In the genomic region with DNA sequence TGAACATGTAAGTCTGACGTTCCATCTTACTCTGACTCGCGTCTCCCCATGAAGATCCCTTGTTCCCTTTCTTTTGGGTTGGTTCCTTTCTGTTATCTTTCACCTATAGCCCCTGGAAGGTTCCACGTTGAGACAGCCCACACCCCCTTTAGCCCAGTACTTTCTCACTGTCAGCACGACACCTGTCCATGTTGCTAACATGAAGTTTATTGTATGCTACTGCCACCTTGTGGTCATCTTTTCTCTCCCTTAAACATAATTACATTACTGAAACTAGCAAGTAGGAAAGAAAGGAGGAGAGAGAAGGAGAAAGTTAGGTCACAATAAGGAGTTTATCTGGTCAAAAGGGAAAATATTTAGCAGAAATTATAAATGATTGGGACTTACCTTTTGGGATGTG, we compare ENCODE assay signal across 8 mouse cellular contexts. TPM values are rescaled to one million over a fixed set of nuclear protein-coding genes. Genes with fewer than 3 reads are reported as not detected.
A peak's percentile ranks its signal among the peaks of the same experiment; 100 is the strongest.
DNase-seq lines count a peak whose midpoint lies in the region; ATAC-seq and TF ChIP-seq lines count a peak whose summit lies in the region.

No protein-coding gene starts in this region.

- no peak for DNase-seq in gastrocnemius, adult 2 months
- no peak for DNase-seq in gastrocnemius, postnatal 36 days
- peak; percentile 84 for DNase-seq in midbrain, embryonic 14.5 days
- peak; percentile 42 for DNase-seq in ZHBTc4 (ENCODE audit: low read depth, low spot score)
- peak; percentile 15 to 50 for DNase-seq in kidney, postnatal 36 days
- DNase-seq in right cerebral cortex, postnatal 36 days (ENCODE audit: low spot score in 2 of 2): no peak
- no peak for DNase-seq in layer of hippocampus, postnatal 36 days

- no peak overlapping the region for H3K4me2 ChIP-seq in midbrain, embryonic 14.5 days (ENCODE audit: low read length)
- H3K4me2 ChIP-seq in midbrain, embryonic 16.5 days (ENCODE audit: low read length): no peak overlapping the region

- no peak overlapping the region for H3K27ac ChIP-seq in gastrocnemius, adult 2 months
- H3K27ac ChIP-seq in midbrain, embryonic 14.5 days (replicated peaks; ENCODE audit: low read depth, low read length): no peak overlapping the region
- H3K27ac ChIP-seq in midbrain, embryonic 16.5 days (ENCODE audit: low read length): no peak overlapping the region

- no peaks in the 10 kb centered on the region for H3K27me3 ChIP-seq in midbrain, embryonic 14.5 days (ENCODE audit: control insufficient read depth, insufficient read depth, low read length)
- no peaks in the 10 kb centered on the region; the same call in 1 of the 2 replicates for H3K27me3 ChIP-seq in midbrain, embryonic 16.5 days (ENCODE audit: control insufficient read depth, insufficient read depth, low read depth, low read length)

- 35% methylated on average over 5 of the region's 5 CpGs for WGBS in midbrain, embryonic 14.5 days
- 39% methylated on average over 5 of the region's 5 CpGs for WGBS in midbrain, embryonic 16.5 days

- H3K4me1 ChIP-seq in midbrain, embryonic 14.5 days (ENCODE audit: control insufficient read depth, insufficient read depth, low read length): no peaks in the 10 kb centered on the region
- H3K4me1 ChIP-seq in midbrain, embryonic 16.5 days (ENCODE audit: control insufficient read depth, insufficient read depth, low read length): no peaks in the 10 kb centered on the region

- intact Hi-C loops in gastrocnemius, adult 2 months (cut with DNase I): loop anchor here (10.0 kb wide), 1 partner anchor 69 kb away; no protein-coding TSS in a partner anchor
- intact Hi-C loops in gastrocnemius, postnatal 36 days (cut with DNase I): loop anchor here (10.0 kb wide), 1 partner anchor 59 kb away; no protein-coding TSS in a partner anchor

- ATAC-seq in midbrain, embryonic 14.5 days (ENCODE audit: low FRiP score, low TSS enrichment): no peak
- ATAC-seq in midbrain, embryonic 16.5 days: no peak

- H3K9me3 ChIP-seq in midbrain, embryonic 14.5 days (ENCODE audit: control insufficient read depth, low read length): no peaks in the 10 kb centered on the region
- no peaks in the 10 kb centered on the region for H3K9me3 ChIP-seq in midbrain, embryonic 16.5 days (replicated peaks; ENCODE audit: control insufficient read depth, low read length, poor library complexity, severe bottlenecking)

- TF ChIP-seq CTCF in gastrocnemius, adult 2 months (IDR thresholded peaks at IDR 0.05): peak; percentile 71

- H3K4me3 ChIP-seq in gastrocnemius, adult 2 months: no peak overlapping the region
- H3K4me3 ChIP-seq in midbrain, embryonic 14.5 days (replicated peaks; ENCODE audit: low read depth, low read length): no peak overlapping the region
- no peak overlapping the region for H3K4me3 ChIP-seq in midbrain, embryonic 16.5 days (ENCODE audit: low read depth, low read length)

- no peak overlapping the region for H3K9ac ChIP-seq in midbrain, embryonic 14.5 days (replicated peaks; ENCODE audit: low read length)
- no peak overlapping the region for H3K9ac ChIP-seq in midbrain, embryonic 16.5 days (ENCODE audit: low read depth, low read length)

- H3K36me3 ChIP-seq in midbrain, embryonic 14.5 days (ENCODE audit: control insufficient read depth, insufficient read depth, low read length): no peaks in the 10 kb centered on the region
- H3K36me3 ChIP-seq in midbrain, embryonic 16.5 days (ENCODE audit: control insufficient read depth, insufficient read depth, low read length): 0 out of 2 replicates have a peak, but pooled peaks cover 2% of the 10 kb centered on the region

RNA-seq across cellular contexts. Expression of a gene that starts 16.0 kb away (rescaled TPM):
- total RNA-seq in gastrocnemius, adult 2 months (2021): 1 to 10 TPM in 1 of 2 experiments, under 1 TPM in 1; 0.77 to 1.7 TPM
- 1 to 10 TPM; 1.1 to 1.2 TPM for total RNA-seq in gastrocnemius, postnatal 36 days (2021)
- 142 and 145 TPM in 2 replicates for polyA plus RNA-seq in midbrain, embryonic 14.5 days (2014; fragmentation: Nextera tagmentation; extraction: Ambion mirVana)
- 275 and 288 TPM in 2 replicates for polyA plus RNA-seq in midbrain, embryonic 16.5 days (2015; fragmentation: Nextera tagmentation; extraction: Ambion mirVana)
- 100 to 1,000 TPM; 133 to 142 TPM for total RNA-seq in layer of hippocampus, postnatal 36 days (2021)

RNA-seq across cellular contexts. Expression of a gene that starts 24.6 kb away (rescaled TPM):
- total RNA-seq in gastrocnemius, adult 2 months (2021): 1 to 10 TPM; 6.6 to 9.4 TPM
- total RNA-seq in gastrocnemius, postnatal 36 days (2021): 1 to 10 TPM; 5.4 to 7.6 TPM
- polyA plus RNA-seq in midbrain, embryonic 14.5 days (2014; fragmentation: Nextera tagmentation; extraction: Ambion mirVana): 29.4 and 34.6 TPM in 2 replicates
- 28.9 and 29.4 TPM in 2 replicates for polyA plus RNA-seq in midbrain, embryonic 16.5 days (2015; fragmentation: Nextera tagmentation; extraction: Ambion mirVana)
- total RNA-seq in layer of hippocampus, postnatal 36 days (2021): 10 to 100 TPM; 18.8 to 21.2 TPM

Comparison
In these comparisons a context has a peak if more than half of its experiments do, and no peak if none do; other contexts are left out.
1. DNase-seq: peak in midbrain, embryonic 14.5 days (single experiment), ZHBTc4 (single experiment) and kidney, postnatal 36 days (2 of 2); none in gastrocnemius, adult 2 months (single experiment), gastrocnemius, postnatal 36 days (0 of 2), right cerebral cortex, postnatal 36 days (0 of 2) and layer of hippocampus, postnatal 36 days (0 of 2).
2. RNA of a gene that starts 16.0 kb away (total RNA-seq): 133 to 142 TPM in layer of hippocampus, postnatal 36 days; 0.77 to 1.7 TPM in gastrocnemius, adult 2 months and 1.1 to 1.2 TPM in gastrocnemius, postnatal 36 days; every median in the first group is over 10 times any median in the second.